8 mouse cellular contexts compared by ENCODE assay signal in genomic region chr10:89383462-89383861, GRCm38 (mm10). TPM values are rescaled to one million over a fixed set of nuclear protein-coding genes. Genes with fewer than 3 reads are reported as not detected.
A peak's percentile ranks its signal among the peaks of the same experiment; 100 is the strongest.
DNase-seq lines count a peak whose midpoint lies in the region; ATAC-seq and TF ChIP-seq lines count a peak whose summit lies in the region.

No protein-coding gene starts in this region.

- peak; percentile 89 for TF ChIP-seq CTCF in intestine, postnatal 0 days (IDR thresholded peaks at IDR 0.05; ENCODE audit: low read depth)
- peak; percentile 69; the same call in 1 of the 2 replicates for TF ChIP-seq CTCF in spleen, adult 2 months (IDR thresholded peaks at IDR 0.05; ENCODE audit: extremely low read depth, insufficient read depth, insufficient read length, insufficient replicate concordance)

- no peak for ATAC-seq in heart, embryonic 11.5 days (replicated peaks; ENCODE audit: insufficient number of reproducible peaks, low FRiP score, low TSS enrichment)
- no peak for ATAC-seq in intestine, postnatal 0 days
- peak; percentile 80; the same call in 1 of the 2 replicates for ATAC-seq in midbrain, embryonic 14.5 days (ENCODE audit: low FRiP score, low TSS enrichment)

- H3K4me1 ChIP-seq in heart, embryonic 11.5 days (ENCODE audit: control insufficient read depth, insufficient read depth, low read length) = no peaks in the 10 kb centered on the region
- H3K4me1 ChIP-seq in intestine, postnatal 0 days (replicated peaks; ENCODE audit: control insufficient read depth, insufficient read depth, low read length) = no peaks in the 10 kb centered on the region
- H3K4me1 ChIP-seq in midbrain, embryonic 14.5 days (ENCODE audit: control insufficient read depth, insufficient read depth, low read length) = no peaks in the 10 kb centered on the region
- no peaks in the 10 kb centered on the region for H3K4me1 ChIP-seq in spleen, adult 2 months (ENCODE audit: control insufficient read depth, insufficient read depth, insufficient read length)

- no peak overlapping the region for H3K27ac ChIP-seq in heart, embryonic 11.5 days (ENCODE audit: low read depth, low read length)
- H3K27ac ChIP-seq in intestine, postnatal 0 days (ENCODE audit: low read depth, low read length) = no peak overlapping the region
- no peak overlapping the region for H3K27ac ChIP-seq in midbrain, embryonic 14.5 days (replicated peaks; ENCODE audit: low read depth, low read length)
- H3K27ac ChIP-seq in spleen, adult 2 months (ENCODE audit: insufficient read depth, low read length) = no peak overlapping the region

- intact Hi-C loops in gastrocnemius, postnatal 36 days (cut with DNase I) = loop anchor here (1.0 kb wide), 1 partner anchor 56 kb away; no protein-coding TSS in a partner anchor
- intact Hi-C loops in left cerebral cortex, postnatal 25 days (cut with DNase I) = loop anchor here (2.0 kb wide), 1 partner anchor 57 kb away; no protein-coding TSS in a partner anchor

- no peaks in the 10 kb centered on the region for H3K27me3 ChIP-seq in heart, embryonic 11.5 days (ENCODE audit: control insufficient read depth, insufficient read depth, low read length)
- H3K27me3 ChIP-seq in intestine, postnatal 0 days (replicated peaks; ENCODE audit: control insufficient read depth, insufficient read depth, low read length) = no peaks in the 10 kb centered on the region
- no peaks in the 10 kb centered on the region for H3K27me3 ChIP-seq in midbrain, embryonic 14.5 days (ENCODE audit: control insufficient read depth, insufficient read depth, low read length)
- H3K27me3 ChIP-seq in spleen, adult 2 months (ENCODE audit: control insufficient read depth, insufficient read depth, low read length) = no peaks in the 10 kb centered on the region

- TF ChIP-seq POLR2A in spleen, adult 2 months (IDR thresholded peaks at IDR 0.05; ENCODE audit: low read depth, low read length) = no peak

- peak; percentile 94 for DNase-seq in heart, adult 11 months
- DNase-seq in embryo, embryonic 10 days (ENCODE audit: low spot score) = peak; percentile 92
- DNase-seq in gastrocnemius, postnatal 36 days = peak; percentile 48 to 59
- peak; percentile 58 to 64 for DNase-seq in left cerebral cortex, postnatal 25 days (ENCODE audit: low spot score in 2 of 2)
- peak; percentile 88 for DNase-seq in midbrain, embryonic 14.5 days
- DNase-seq in spleen, adult 2 months (ENCODE audit: low read depth in 1 of 2, low spot score in 2 of 2) = peak; percentile 22 to 61

- no peak overlapping the region for H3K4me2 ChIP-seq in heart, embryonic 11.5 days
- no peak overlapping the region for H3K4me2 ChIP-seq in intestine, postnatal 0 days (replicated peaks; ENCODE audit: low read depth)
- no peak overlapping the region for H3K4me2 ChIP-seq in midbrain, embryonic 14.5 days (ENCODE audit: low read length)

- no peak overlapping the region for H3K9ac ChIP-seq in heart, embryonic 11.5 days (ENCODE audit: low read depth, low read length)
- H3K9ac ChIP-seq in intestine, postnatal 0 days (ENCODE audit: low read depth, low read length) = no peak overlapping the region
- H3K9ac ChIP-seq in midbrain, embryonic 14.5 days (replicated peaks; ENCODE audit: low read length) = no peak overlapping the region

- H3K4me3 ChIP-seq in heart, embryonic 11.5 days (ENCODE audit: low read depth, low read length) = no peak overlapping the region
- H3K4me3 ChIP-seq in intestine, postnatal 0 days (ENCODE audit: low read depth, low read length) = no peak overlapping the region
- no peak overlapping the region for H3K4me3 ChIP-seq in midbrain, embryonic 14.5 days (replicated peaks; ENCODE audit: low read depth, low read length)
- no peak overlapping the region for H3K4me3 ChIP-seq in spleen, adult 2 months (ENCODE audit: extremely low read depth, insufficient read depth, insufficient read length)

- H3K9me3 ChIP-seq in heart, embryonic 11.5 days (replicated peaks; ENCODE audit: control insufficient read depth, low read length) = no peaks in the 10 kb centered on the region
- H3K9me3 ChIP-seq in intestine, postnatal 0 days (ENCODE audit: control insufficient read depth) = no peaks in the 10 kb centered on the region
- H3K9me3 ChIP-seq in midbrain, embryonic 14.5 days (ENCODE audit: control insufficient read depth, low read length) = no peaks in the 10 kb centered on the region

- 5% methylated on average over 5 of the region's 5 CpGs for WGBS in heart, embryonic 11.5 days (ENCODE audit: insufficient replicate concordance)
- 9% methylated on average over 5 of the region's 5 CpGs for WGBS in intestine, postnatal 0 days
- 4% methylated on average over 5 of the region's 5 CpGs for WGBS in midbrain, embryonic 14.5 days
- 16% methylated on average over 5 of the region's 5 CpGs for WGBS in spleen, adult 2 months

- H3K36me3 ChIP-seq in heart, embryonic 11.5 days (ENCODE audit: control insufficient read depth, insufficient read depth, low read length) = no peaks in the 10 kb centered on the region
- H3K36me3 ChIP-seq in intestine, postnatal 0 days (ENCODE audit: control insufficient read depth, insufficient read depth) = no peaks in the 10 kb centered on the region
- H3K36me3 ChIP-seq in midbrain, embryonic 14.5 days (ENCODE audit: control insufficient read depth, insufficient read depth, low read length) = no peaks in the 10 kb centered on the region
- no peaks in the 10 kb centered on the region for H3K36me3 ChIP-seq in spleen, adult 2 months (ENCODE audit: control insufficient read depth, insufficient read depth, low read length)

RNA-seq across cellular contexts. Expression of gene Ano4, which starts 38.9 kb away (rescaled TPM):
- 7.2 and 7.5 TPM in 2 replicates for polyA plus RNA-seq in heart, embryonic 11.5 days (2014; fragmentation: Nextera tagmentation; extraction: Ambion mirVana)
- 1 to 10 TPM in 1 of 2 experiments, under 1 TPM in 1; 0.69 to 1.8 TPM for total RNA-seq in gastrocnemius, postnatal 36 days (2021)
- polyA plus RNA-seq in intestine, postnatal 0 days (2015; fragmentation: Nextera tagmentation; extraction: Ambion mirVana) = 0.13 TPM in 1 of 2 replicates, not detected in the other
- total RNA-seq in left cerebral cortex, postnatal 25 days (2021) = 10 to 100 TPM; 18.6 to 20.9 TPM
- 7.8 and 8.9 TPM in 2 replicates for polyA plus RNA-seq in midbrain, embryonic 14.5 days (2014; fragmentation: Nextera tagmentation; extraction: Ambion mirVana)
- not detected in 2 replicates for polyA plus RNA-seq in spleen, adult 2 months (2012; rRNA removed)

Comparison
In these comparisons a context has a peak if more than half of its experiments do, and no peak if none do; other contexts are left out.
1. DNase-seq: peak in every context shown above with its lines; median percentile 94 in heart, adult 11 months; 92 in embryo, embryonic 10 days; 88 in midbrain, embryonic 14.5 days; 61 in left cerebral cortex, postnatal 25 days; 54 in gastrocnemius, postnatal 36 days; 42 in spleen, adult 2 months.